Mouse (Mus musculus) stomach, postnatal 0 days (tissue): ENCODE results near the gene Ebf3.

Experiments used
- CTCF ChIP-seq: IDR thresholded peaks from 2 replicates; pipeline ENCODE4 v1.5.1; 2016; ENCODE audit warnings: antibody characterized with exemption, low read depth, mild to moderate bottlenecking, moderate library complexity
- EP300 ChIP-seq: optimal IDR thresholded peaks from 2 replicates; pipeline ENCODE3; 2016; ENCODE audit warnings: antibody characterized with exemption

DNA sequence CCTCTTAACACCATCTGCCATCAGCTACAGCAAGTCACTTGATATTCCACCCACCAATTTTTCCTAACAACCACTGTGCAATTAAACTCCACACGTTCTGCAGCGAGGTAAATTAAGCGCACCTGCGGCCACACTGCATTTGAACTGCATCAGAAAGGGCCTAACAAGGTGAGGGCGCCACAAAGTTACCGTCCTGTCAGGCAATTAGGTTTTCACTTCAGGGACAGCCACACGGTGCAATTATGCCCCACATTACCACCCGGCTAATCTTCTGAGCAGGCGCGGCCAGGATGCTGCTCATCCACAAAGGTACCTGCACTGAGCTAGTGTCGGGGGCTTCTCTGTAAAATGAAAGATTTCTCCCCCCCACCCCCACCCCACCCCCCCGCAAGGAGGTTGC, 76.8 kb downstream of the Ebf3 start:
- TF ChIP-seq EP300 (no peak), CTCF (no peak)
